Mouse (Mus musculus) C2C12 (cell line): ENCODE results near the gene Gpn2.

Experiments
- CTCF ChIP-seq: IDR thresholded peaks from one replicate; pipeline ENCODE4 v1.5.1; 2011; ENCODE audit not compliant: control insufficient read depth, insufficient read depth, insufficient read length
- MYOD1 ChIP-seq: IDR thresholded peaks from one replicate; pipeline ENCODE4 v1.6.1; 2011; ENCODE audit warnings: low read depth; ENCODE audit not compliant: control insufficient read depth, insufficient read length
- MYOG ChIP-seq: IDR thresholded peaks from one replicate; pipeline ENCODE4 v1.6.1; 2011; ENCODE audit not compliant: control insufficient read depth, insufficient read length; ENCODE audit errors: extremely low read depth
- USF1 ChIP-seq: IDR thresholded peaks from one replicate; pipeline ENCODE4 v1.6.1; 2011; ENCODE audit warnings: low read depth, mild to moderate bottlenecking, control low read depth, moderate library complexity

DNA sequence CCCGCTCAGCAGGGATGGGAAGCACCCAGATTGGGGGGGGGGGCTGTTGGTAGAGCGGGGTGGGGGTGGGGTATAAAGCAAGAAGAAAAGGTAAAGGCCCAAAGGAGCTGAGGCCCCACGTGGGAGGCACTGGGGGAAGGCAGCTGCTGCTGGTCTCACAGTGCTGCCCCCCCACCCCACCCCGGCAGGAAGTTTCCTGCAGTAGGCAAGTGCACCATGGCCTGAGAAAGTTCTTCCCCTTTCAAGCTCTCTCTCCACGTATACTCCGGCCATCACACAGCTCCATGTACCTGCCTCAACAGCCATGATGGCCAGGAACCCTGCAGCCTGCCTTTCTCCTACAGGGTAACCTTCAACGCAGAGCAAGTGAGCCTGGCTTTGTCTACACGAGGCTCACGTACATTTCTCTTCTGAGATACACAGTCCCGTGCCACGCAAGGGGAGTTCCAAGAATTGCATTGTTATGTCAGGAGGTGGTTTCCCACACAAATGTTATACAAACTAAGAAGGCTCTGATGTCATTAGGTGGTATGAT, 38.1 kb downstream of the Gpn2 start:
- TF ChIP-seq USF1: no peak
- TF ChIP-seq CTCF: no peak
- TF ChIP-seq MYOG: no peak
- no peak for TF ChIP-seq MYOD1
